Mouse (Mus musculus) lung, adult 2 months (tissue): ENCODE results near the gene Fam89a.

Experiments used
- CTCF ChIP-seq: fragments of 200-500 bp; IDR thresholded peaks from 2 replicates; pipeline ENCODE4 v1.5.1; 2011; ENCODE audit warnings: mild to moderate bottlenecking, low read length, control low read depth; ENCODE audit not compliant: insufficient read depth
- POLR2A ChIP-seq: fragments of 200-500 bp; IDR thresholded peaks from 2 replicates; pipeline ENCODE4 v1.6.1; 2011; ENCODE audit warnings: low read depth, mild to moderate bottlenecking, control low read depth, low read length, borderline replicate concordance; ENCODE audit errors: extremely low read depth

GRCm38 (mm10) chr8:124792708-124793107 lies 41.1 kb upstream of the Fam89a start, which contains the start of gene Trim67:
- TF ChIP-seq POLR2A, result no peak
- TF ChIP-seq CTCF, result no peak
